Mouse (Mus musculus) embryonic fibroblast, embryonic 13.5 days (primary cell): ENCODE measurements around the gene Rhbg. TPM values are rescaled to one million over a fixed set of nuclear protein-coding genes. Genes with fewer than 3 reads are reported as not detected.

Source experiments
- H3K27ac ChIP-seq: 2 replicates; pipeline ENCODE4 v1.5.1; 2012; ENCODE audit warnings: low read length, control low read depth, inconsistent platforms; ENCODE audit not compliant: insufficient read depth
- H3K4me1 ChIP-seq: 2 replicates; pipeline ENCODE4 v1.6.1; 2011; ENCODE audit warnings: low read length; ENCODE audit not compliant: control insufficient read depth, insufficient read depth
- H3K4me3 ChIP-seq: 2 replicates; pipeline ENCODE4 v1.5.1; 2011; ENCODE audit warnings: mild to moderate bottlenecking, control low read depth, low read length; ENCODE audit not compliant: insufficient read depth
- CTCF ChIP-seq: IDR thresholded peaks from 2 replicates; pipeline ENCODE4 v1.5.1; 2011; ENCODE audit warnings: mild to moderate bottlenecking, control low read depth, low read length, moderate library complexity, borderline replicate concordance; ENCODE audit not compliant: insufficient read depth
- POLR2A ChIP-seq: IDR thresholded peaks from 2 replicates; pipeline ENCODE4 v1.6.1; 2011; ENCODE audit warnings: low read depth, mild to moderate bottlenecking, control low read depth, low read length, moderate library complexity
- polyA plus RNA-seq: library from polyadenylated mRNA; stranded (reverse); fragments of >200 nt; gene quantifications from 2 replicates; pipeline ENCODE4 v1.2.4, GENCODE M21; 2011; ENCODE audit warnings: low read depth; ENCODE audit not compliant: missing spikeins, insufficient read length

Gene Rhbg
- polyA plus RNA-seq, 1 experiment: not detected

- H3K4me1 ChIP-seq: no peaks in the 10 kb centered on the region
- TF ChIP-seq CTCF (no peak), POLR2A (no peak)
- H3K4me3 ChIP-seq: no peak overlapping the region
- H3K27ac ChIP-seq: no peak overlapping the region
Observed at GRCm38 (mm10) chr3:88227976-88228375, 26.5 kb downstream of the Rhbg start.

GRCm38 (mm10) chr3:88227260-88227659, 27.2 kb downstream of the Rhbg start:
- Histone ChIP-seq H3K4me1 (no peaks in the 10 kb centered on the region), H3K4me3 (no peak overlapping the region), H3K27ac (no peak overlapping the region)
- no peak for TF ChIP-seq POLR2A

GRCm38 (mm10) chr3:88226101-88226845, 28.2 kb downstream of the Rhbg start:
- no peak overlapping the region for H3K4me3 ChIP-seq
- TF ChIP-seq CTCF (no peak), POLR2A (no peak)
- H3K27ac ChIP-seq: no peak overlapping the region
- H3K4me1 ChIP-seq: no peaks in the 10 kb centered on the region

GRCm38 (mm10) chr3:88224929-88225328, 29.6 kb downstream of the Rhbg start:
- no peak overlapping the region for H3K4me3 ChIP-seq
- H3K4me1 ChIP-seq: no peaks in the 10 kb centered on the region
- TF ChIP-seq POLR2A (no peak), CTCF (no peak)
- H3K27ac ChIP-seq: no peak overlapping the region

- TF ChIP-seq CTCF (no peak), POLR2A (no peak)
- Histone ChIP-seq H3K27ac (no peak overlapping the region), H3K4me3 (no peak overlapping the region)
Observed at GRCm38 (mm10) chr3:88222446-88222845, 32.1 kb downstream of the Rhbg start.

GRCm38 (mm10) chr3:88221519-88222390, 32.8 kb downstream of the Rhbg start:
- Histone ChIP-seq H3K4me1 (no peaks in the 10 kb centered on the region), H3K4me3 (no peak overlapping the region), H3K27ac (no peak overlapping the region)
- TF ChIP-seq CTCF (no peak), POLR2A (no peak)

More at GRCm38 (mm10) chr3:88222446-88222845, 32.1 kb downstream of the Rhbg start:
- H3K4me1 ChIP-seq: no peaks in the 10 kb centered on the region

GRCm38 (mm10) chr3:88220842-88221241, 33.7 kb downstream of the Rhbg start:
- TF ChIP-seq CTCF: peak; percentile 56; the same call in 1 of the 2 replicates
- TF ChIP-seq POLR2A: no peak

GRCm38 (mm10) chr3:88219940-88220339, 34.6 kb downstream of the Rhbg start:
- Histone ChIP-seq H3K27ac (no peak overlapping the region), H3K4me3 (no peak overlapping the region), H3K4me1 (no peaks in the 10 kb centered on the region)
- TF ChIP-seq POLR2A (no peak), CTCF (no peak)

More at GRCm38 (mm10) chr3:88220842-88221241, 33.7 kb downstream of the Rhbg start:
- Histone ChIP-seq H3K4me1 (no peaks in the 10 kb centered on the region), H3K27ac (no peak overlapping the region), H3K4me3 (no peak overlapping the region)

- TF ChIP-seq POLR2A: no peak
- no peak for TF ChIP-seq CTCF
- Histone ChIP-seq H3K4me1 (no peaks in the 10 kb centered on the region; the same call in 1 of the 2 replicates), H3K27ac (no peak overlapping the region), H3K4me3 (no peak overlapping the region)
Observed at GRCm38 (mm10) chr3:88217679-88218078, 36.8 kb downstream of the Rhbg start.
